Mouse (Mus musculus) urinary bladder, postnatal 25 days (tissue): ENCODE measurements around the gene Sgsm1.
A peak's percentile ranks its signal among the peaks of the same experiment; 100 is the strongest.

ENCODE experiments used
- DNase-seq: peaks from one replicate; pipeline ENCODE4 v3.0.0; 2022; ENCODE audit warnings: low spot score

The Sgsm1 gene

DNA sequence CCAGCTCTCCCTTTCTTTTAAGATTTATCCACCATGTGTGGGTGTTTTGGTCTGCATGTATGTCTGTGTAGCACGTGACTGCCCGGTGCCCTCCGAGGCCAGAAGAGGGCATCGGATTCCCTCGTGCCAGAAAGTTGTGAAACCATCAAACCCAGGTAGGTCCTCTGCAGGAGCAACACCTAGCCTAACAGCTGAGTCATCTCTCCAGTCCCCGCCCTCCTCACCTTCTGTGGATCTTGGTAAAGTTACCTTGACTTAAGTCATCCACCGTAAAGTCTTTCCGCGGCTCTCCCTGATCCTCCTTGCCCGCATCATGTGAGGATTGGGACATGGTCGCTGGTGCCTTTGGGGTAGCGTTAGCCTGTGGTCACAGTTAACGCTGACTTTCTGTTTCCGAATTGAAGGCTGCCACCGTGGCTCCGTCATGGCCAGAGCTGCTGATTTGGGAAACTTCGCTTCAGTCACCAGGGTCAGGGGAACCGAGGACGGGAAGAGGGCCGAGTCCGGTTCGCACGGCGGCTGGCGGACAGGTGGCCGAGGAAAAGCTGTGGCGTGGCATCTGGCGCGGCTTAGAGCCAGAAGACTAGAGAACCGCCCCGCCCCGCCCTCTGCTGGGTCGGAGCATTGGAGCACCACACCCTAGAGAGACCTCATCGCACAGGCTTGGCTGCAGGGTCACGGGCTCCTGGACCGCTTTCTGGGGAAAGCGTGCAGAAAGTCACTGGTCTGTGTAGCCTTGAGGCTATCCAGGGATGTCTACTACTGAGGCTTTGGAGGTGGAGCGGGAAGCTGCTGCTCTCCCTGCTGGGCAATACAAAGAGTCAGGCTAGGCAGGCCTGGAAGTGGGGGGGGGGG is 13.4 kb upstream of the Sgsm1 start:
- DNase-seq = peak; percentile 38

DNA sequence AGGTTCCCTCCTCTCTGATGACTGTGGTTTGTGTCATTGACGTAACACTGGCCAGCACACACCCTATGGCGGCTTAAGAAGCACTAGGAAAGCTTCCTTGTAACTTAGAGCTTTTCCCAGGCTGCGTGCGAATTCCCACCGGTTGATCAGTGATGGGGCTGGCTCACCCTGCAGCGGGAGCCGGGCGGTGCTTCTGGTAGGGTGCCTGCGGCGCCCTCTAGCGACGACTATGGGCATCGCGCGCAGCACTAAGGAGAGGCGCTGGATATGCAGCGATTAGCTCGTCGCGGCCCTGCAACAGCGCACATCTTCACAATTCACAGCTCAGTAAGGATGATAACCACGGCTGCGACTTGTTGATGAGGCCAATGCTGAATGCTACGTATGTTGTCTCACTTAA is 3.4 kb upstream of the Sgsm1 start:
- peak; percentile 75 for DNase-seq

DNA sequence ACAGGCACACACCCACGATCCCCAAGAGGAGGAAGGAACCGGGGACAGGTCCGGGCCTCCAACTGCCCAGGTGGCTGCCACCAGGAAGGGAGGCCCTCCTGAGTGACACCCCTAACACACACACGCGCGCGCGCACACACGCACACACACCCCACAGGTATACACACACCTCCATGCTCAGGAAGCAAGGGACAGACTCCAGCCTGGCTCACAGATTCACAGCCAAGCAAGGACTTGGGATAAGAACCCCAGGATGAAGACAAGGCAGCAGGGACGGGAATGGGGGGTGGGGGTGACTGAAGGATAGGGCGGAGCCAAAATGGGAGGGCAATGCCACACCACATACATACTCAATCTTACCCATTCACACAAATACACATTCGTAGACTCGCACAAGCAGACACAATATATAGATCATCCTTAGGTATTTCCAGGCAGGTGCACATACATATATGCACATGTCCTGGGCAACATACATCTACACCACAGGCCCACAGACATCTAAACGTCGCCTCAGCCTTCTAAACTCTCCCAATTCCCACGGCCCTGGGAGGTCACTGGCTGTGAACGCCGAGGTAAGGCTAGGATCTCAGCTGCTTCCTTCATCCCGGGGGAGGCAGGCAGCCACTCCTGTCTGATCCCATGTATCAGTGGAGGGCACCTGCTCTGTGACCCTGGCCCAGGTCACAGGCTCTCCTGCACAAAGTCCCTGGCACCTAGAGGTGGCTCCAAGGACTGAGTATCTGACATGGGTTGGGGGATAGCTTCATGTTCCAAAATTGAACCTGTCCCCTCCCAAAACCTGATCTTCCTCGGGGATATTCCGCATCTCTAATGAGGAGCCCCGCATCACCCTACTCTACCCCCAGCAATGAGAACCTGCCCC is 852 bp downstream of the Sgsm1 start:
- no peak for DNase-seq

DNA sequence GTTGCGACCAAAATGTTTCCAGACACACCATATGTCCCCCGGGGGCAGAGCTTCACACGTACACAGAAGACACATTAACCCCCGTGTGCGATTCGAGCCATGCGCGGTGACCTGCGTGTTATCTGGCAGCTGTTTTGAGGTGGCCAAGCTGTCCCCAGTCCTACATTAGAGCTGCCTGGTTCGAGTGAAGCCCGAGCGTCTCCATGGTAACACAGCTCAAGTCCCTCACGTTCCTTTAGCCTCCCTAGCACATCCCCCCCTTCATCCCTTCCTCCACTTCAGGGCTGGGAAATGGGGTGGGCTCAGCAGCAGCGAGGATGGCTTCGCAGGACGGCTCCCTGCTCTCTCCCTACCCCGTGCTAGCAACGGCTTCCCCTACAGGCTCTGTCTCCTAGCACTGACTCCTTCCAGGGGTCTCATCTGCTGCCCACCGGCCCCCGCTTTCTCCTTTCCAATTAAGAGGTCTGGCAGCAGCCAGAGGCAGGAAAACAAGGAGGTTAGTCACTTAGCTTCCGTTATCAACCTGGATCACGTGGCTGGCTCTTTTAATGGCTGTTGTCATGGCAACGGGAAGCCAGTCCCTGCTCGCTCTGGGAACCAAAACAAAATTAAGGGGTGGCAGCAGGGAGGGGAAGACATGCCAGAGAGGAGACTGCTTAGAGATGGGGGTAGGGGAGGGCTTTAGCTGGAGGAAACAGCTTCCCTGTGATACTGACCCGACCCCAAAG is 3.7 kb downstream of the Sgsm1 start:
- peak; percentile 22 for DNase-seq

DNA sequence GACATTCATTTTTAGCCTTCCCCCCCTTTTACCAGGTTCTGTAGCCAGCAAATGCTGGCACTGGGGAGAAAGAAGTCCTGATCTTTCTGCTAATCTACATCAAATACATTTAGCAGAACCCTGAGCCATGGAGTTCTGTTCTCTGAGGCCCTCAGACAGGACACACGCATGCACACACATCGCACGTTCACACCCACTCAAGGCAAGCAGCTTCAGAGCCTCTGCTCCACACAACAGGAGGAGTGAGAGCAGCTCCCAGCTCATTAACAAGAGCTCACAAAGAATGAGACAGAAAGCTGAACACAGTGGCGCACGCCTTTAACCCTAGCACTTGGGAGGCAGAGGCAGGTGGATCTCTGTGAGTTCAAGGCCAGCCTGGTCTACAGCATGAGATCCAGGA is 6.1 kb downstream of the Sgsm1 start:
- DNase-seq = no peak

DNA sequence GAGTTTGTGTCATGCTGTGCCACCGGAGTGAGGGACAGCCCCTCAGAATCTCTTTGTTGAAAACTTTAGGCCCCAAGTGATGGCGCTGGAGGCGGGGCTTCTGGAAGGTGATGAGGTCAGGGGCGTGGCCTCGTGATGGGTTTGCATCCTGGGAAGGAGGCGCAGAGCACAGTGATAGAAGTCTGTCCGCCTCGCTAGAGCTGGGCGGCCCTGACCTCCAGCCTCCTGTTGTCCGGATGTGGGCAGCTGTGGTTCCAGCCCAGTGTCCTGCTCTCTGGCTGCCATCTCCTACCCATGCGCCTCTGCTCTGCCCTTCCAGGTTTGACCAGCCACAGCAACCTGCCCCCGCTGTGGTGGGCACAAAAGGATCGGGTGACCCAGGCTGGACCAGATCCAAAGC is 8.7 kb downstream of the Sgsm1 start:
- DNase-seq = no peak

DNA sequence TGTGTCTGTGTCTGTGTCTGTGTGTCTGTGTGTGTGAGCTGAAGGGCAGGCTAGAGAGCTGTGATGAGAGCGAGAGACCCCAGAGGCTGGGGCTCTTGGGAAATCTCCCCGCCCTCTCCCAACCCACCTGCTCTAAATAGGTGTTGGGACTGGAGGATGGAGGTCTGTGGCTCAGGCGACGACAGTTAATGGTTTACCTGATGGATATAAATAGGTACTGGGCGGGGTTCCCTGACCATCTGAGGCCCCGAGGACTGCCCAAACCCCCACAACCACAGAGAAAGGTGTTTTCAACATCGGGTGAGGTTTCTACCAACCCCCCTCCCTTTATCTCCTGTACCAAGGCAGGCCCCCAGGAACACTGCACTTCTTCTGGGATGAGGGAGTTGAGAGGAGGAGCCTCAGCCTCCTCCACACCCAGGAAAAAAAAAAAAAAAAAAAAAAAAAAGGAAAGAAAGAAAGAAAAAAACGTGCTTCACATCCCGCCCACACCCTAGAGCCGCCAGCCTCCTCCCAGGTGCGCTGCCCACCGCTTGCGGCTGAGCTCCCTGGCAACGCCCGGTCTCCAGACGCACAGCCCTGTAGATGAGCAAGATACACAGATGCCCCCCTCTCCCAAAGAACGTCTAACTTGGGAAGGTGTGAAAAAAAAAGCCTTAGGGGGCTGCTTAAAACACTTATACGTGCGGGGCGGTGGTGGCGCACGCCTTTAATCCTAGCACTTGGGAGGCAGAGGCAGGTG is 10.3 kb downstream of the Sgsm1 start:
- DNase-seq = no peak

DNA sequence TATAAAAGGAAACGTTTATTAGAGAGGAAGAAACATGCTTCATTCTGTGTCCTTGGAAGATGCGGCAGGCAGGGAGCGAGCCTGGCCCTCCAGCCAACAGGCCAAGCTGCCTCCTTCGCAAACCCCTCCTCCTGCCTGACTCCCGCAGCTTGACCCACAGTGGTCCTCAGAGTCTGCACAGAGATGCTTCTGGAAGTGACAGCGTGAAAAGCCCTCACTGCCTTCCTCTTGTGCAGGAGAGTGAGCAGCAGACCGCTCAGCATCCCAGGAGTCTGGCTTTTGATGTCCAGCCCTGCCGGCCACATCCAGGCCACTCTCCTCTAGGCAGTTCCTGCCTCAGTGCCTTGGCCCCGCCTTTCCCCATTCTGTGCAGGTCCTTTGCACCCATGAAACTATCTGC is 11.2 kb downstream of the Sgsm1 start:
- DNase-seq = no peak

DNA sequence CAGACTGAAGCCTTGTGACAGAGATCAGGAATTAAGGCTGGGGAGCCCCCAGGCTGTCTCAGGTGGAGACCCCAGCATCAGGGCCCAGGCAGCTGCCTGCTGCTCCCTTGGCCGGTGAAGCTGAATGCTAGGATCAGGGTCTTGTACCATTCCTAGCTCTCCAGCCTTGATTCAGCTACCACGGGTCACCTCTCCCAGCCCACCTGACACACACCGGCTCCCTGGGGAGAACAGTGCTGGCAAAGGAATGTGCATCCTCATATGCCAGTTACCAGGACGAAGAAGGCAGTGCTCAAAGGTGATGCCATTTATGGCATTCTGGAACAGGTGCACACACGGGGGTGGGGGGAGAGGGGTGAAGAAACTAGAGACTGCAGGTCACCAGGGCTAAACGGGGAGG is 11.8 kb downstream of the Sgsm1 start:
- DNase-seq = no peak

DNA sequence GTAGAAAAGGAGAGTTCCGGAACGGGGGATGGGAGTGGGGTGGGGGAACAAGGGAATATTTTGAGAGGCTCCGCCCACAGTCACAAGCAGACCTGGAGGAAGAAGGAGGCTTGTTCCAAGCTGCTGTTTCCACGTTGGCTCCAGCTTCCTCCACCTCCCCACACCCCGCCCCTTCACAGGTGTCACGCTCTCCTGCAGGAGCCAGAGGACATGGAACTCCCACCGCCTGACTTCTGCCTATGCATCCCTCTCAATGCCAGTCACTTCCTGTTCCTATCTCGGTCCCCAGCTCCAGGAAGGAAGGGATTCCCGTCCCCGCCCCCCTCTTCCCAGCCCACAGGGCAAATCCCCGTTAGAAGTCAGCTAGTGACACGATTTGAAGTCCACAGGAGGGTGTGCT is 12.5 kb downstream of the Sgsm1 start:
- no peak for DNase-seq

DNA sequence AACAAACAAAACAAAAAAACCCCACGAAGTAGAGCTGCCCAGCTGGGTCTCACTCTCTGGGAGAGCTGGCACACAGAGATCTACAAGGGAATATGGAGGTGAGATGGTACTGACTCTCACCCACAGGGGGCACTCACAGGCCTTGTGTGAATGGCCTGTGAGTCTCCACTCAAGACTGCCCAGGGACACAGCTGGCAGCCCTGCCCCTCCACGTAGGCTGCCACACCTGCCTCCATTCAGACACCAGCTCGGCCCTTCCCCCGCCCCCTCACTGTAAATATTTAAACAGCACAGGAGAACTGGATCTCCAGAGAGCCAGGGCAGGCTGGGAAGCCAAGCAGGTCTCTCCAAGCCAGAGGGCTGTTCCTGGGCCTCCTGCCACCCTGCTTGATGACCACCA is 14.8 kb downstream of the Sgsm1 start:
- DNase-seq = peak; percentile 46

DNA sequence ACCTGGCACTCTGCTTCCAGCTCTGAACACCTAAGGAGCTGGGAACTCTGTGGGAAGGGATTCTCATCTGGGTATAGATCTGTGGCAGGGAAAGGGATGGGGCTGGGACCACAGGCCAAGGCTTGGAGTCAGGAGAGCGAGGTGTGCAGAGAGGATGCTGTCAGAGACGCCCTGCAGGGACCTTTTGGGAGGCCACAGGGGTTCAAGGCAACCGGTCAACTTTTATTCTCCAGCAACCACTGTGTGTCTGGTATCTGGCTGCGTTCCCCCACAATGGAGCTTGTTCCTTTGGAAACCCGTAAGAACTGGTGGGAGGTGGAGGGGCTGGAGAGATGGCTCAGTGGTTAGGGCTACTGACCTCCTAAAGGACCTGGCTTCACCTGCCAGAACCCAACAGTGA is 16.0 kb downstream of the Sgsm1 start:
- DNase-seq = no peak

DNA sequence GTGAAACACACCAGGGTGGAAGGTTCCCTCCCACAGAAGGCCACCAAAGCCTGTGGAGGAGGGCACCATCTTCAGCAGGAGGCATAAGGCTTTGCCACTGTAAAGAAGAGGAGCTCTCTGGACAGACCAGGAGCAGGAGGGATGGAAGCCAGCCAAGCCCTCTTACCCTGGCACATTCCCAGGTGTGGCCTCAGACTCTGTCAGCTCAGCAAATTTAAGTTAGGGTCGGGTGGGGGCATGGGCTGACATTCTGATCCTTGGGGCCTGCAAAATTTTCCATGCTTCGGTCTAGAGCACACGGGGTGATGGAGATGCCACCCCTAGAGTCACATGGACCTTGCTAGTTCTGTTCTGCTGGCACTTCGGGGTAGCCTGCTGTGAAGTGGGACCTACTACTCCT is 17.1 kb downstream of the Sgsm1 start:
- no peak for DNase-seq

DNA sequence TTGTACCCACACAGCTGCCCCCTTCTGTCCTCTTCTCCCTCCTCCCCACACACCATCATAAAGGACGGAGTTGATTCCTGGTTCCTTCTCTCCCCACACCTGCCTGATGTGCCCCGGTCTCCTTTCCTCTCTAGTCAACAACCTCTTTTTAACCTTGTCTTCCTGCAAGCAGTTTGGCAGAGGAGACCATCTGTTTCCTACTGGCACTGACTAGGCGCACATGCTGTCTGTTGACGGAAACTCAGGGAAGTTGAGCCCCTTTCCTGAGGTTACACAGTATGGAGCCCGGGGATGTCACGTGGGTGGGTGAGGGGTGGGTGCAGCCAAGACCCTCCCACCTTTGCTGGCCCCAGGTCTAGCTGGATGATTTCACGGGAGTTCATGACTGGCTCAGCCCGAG is 17.8 kb downstream of the Sgsm1 start:
- no peak for DNase-seq

DNA sequence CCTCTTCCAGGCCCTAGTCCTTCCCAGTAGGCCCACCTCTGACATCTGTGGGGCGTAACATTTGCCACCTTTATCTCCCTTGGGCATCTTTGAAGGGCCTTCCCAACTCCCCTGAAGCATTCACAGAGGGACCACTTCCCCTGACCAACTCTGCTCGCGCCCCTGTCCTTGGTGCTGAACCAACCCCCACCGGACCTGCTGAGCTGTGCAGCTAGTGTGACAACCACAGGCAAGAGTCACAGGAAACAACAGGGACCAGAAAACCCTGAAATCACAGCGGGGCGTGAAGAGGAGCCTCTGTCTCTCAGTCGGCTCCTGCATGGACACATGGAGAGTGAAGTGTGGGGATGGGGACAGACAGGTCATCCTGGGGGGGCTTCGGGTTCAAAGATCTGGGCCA is 18.4 kb downstream of the Sgsm1 start:
- no peak for DNase-seq

DNA sequence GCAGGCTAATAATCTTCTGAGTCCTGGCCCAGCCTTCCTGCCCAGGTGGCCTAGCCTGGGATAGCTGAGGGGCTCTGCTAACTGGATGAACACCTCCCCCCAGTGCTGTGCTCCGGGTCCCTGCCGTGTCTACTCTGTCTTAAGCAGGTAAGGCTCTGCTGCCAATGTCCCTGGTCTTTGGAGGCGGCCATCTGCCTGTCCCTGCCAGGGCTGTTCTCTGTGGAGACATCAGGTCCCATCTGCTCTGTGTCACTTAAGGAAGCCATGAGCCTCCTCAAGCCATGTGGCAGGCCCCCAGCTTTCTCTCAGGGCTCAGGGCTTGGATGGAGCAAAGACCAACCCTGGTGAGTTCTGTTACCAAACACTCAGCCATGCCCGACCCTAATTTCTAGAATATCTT is 19.5 kb downstream of the Sgsm1 start:
- no peak for DNase-seq

DNA sequence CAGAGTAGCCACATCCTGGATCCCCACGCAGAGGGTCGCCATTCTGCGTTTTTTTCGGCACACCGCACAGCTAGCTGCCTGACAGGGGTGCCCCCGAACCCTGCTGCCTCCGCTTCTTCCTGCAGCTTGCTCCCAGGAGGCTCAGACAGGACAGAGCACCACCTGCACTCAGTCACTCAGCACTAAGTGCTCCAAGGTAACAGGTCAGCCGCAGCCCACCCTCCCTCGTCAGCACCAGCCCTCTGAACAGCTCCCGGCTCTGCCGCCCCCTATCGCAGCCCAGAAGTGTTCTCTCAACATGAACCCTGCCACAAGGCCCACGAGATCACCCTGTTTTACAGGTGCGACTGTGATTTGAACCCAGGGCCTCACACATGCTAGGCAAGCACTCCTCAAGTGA is 20.4 kb downstream of the Sgsm1 start:
- no peak for DNase-seq

DNA sequence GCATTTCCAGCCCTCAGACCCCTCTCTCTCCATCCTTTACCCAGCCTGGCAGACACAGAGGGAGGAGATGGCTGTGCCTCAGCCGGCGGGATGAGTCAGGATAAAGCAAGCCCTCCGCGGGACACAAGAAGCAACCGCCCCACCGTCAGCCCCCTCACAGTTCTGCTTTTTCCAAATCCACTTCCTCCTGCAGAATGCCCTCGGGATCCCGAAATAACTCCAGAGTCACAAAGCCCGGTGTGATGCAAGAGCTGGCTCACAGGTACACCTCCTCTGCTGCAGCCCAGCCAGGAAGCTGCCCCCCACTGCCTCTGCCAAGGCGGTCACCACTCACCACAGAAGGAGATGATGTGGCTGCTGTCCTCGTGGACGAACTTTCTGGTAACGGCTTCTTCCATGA is 22.1 kb downstream of the Sgsm1 start:
- no peak for DNase-seq

DNA sequence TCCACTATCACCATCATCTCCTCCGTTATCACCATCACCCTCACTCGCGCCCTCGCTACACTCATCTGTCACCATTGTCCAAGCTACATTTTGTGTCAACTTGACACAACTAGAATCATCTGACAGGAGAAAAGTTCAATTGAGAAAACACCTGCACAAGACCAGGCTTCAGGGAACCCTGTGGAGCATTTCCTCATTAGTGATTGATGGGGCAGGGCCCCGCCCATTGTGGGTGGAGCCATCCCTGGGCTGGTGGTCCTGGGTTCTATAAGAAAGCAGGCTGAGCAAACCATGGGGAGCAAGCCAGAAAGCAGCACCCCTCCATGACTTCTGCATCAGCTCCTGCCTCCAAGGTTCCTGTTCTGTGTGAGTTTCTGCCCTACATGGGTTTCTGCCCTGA is 22.8 kb downstream of the Sgsm1 start:
- no peak for DNase-seq

DNA sequence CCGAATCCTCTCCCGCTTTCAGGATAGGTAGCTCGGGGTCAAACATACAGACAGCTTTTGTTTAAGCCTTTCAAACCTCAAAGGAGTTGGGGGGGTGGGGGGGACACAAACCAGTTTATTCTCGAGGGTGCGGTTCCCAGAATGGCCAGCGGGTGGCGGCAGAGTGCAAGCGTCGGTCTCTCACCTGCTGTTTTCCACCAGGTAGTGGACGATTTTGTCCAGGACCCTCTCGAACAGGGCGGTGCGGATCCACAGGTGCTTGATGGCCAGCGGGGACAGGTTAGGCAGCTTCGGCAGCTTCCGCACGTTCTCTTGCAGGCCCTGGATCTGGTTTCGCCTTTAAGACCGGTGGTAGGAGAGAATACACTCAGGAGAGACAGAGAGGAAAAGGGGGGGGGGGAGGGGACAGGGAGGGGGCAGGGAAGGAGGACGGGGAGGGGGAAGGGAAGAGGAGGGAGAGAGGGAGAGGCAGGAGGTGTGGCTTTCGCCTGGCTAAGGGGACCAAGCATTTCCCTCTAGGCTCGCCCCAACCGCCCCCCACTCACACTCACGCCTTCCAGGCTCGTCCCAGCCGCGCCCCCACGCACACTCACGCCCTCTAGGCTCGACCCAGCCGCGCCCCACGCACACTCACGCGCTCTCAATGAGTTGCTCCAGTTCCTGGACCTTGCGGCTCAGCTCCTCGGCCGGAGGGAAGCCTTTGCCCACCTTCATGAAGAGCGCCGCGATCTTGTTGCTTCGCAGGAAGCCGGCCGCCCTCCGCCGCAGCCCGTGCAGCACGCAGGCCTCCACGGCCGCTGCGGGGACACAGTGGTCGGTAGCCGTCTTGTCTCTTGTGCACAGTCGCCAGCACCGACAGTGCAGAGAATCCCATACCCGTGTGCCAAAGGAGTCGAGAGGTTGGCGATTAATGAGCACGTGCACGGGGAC is 23.7 kb downstream of the Sgsm1 start:
- peak; percentile 66 for DNase-seq

DNA sequence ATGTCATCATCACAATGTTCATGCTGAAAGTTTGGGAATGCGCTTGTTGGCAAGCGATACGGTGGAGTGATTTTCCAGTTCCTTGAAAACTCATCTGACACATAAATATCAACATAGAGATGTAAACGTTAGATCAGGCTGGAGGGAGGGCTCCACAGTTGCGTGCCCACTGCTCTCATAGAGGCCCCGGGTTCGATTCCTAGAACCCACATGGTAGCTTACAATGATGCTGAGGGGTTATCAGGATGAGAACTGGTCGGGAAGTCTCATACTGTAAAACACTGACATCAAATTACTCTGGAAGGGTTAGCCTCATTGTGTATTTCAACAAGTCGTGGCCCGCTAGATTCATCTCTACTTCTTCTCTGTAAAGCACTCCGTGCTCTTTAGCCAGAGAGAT is 24.5 kb downstream of the Sgsm1 start:
- DNase-seq = no peak
